Comparison of ENCODE assay signal across 14 mouse cellular contexts in genomic region chr3:34751551-34751950, GRCm38 (mm10).
DNase-seq lines count a peak whose midpoint lies in the region; ATAC-seq and TF ChIP-seq lines count a peak whose summit lies in the region.
"Had no signal": no experiment of that assay in that cellular context is flagged by ENCODE, and none has a peak within 500 bp of the region (broad histone marks: within the 10 kb centered on the region; RNA-seq: fewer than 3 reads in every experiment).

No protein-coding gene starts in this region.

- H3K4me2 ChIP-seq in lung, embryonic 14.5 days, result no peak overlapping the region
- H3K4me2 ChIP-seq: hindbrain, embryonic 15.5 days; liver, embryonic 11.5 days had no signal

- no peak overlapping the region for H3K27ac ChIP-seq in cerebellum, adult 2 months (ENCODE audit: insufficient read depth, low read length)
- no peak overlapping the region for H3K27ac ChIP-seq in lung, embryonic 14.5 days (ENCODE audit: low read depth)
- H3K27ac ChIP-seq: hindbrain, embryonic 15.5 days had no signal

- H3K27me3 ChIP-seq in cerebellum, adult 2 months (ENCODE audit: control insufficient read depth, insufficient read depth, low read length), result no peaks in the 10 kb centered on the region
- H3K27me3 ChIP-seq in lung, embryonic 14.5 days (ENCODE audit: insufficient read depth, low read length), result no peaks in the 10 kb centered on the region
- H3K27me3 ChIP-seq: hindbrain, embryonic 15.5 days had no signal

- H3K36me3 ChIP-seq in lung, embryonic 14.5 days (ENCODE audit: insufficient read depth), result no peaks in the 10 kb centered on the region
- H3K36me3 ChIP-seq: hindbrain, embryonic 15.5 days had no signal

- DNase-seq in cerebellum, postnatal 14 days, result peak; percentile 4 to 5
- DNase-seq in cerebellum, adult 2 months, result no peak
- peak; percentile 15 to 23 for DNase-seq in lung, adult 18-20 months
- no peak for DNase-seq in lung, postnatal 14 days
- DNase-seq in 3T3-L1 (ENCODE audit: low read depth, low spot score), result peak; percentile 45
- peak; percentile 12 for DNase-seq in lung, embryonic 14.5 days
- DNase-seq in embryo, embryonic 10.5 days (ENCODE audit: low spot score), result no peak
- DNase-seq: adrenal gland, postnatal 25 days; B cell, adult 2 months; heart, adult 11 months; kidney, adult 9 months had no signal

- no peak for TF ChIP-seq CTCF in cerebellum, adult 2 months (IDR thresholded peaks at IDR 0.05; ENCODE audit: borderline replicate concordance, insufficient read depth, low read depth, low read length)
- TF ChIP-seq CTCF in lung, embryonic 14.5 days (IDR thresholded peaks at IDR 0.05; ENCODE audit: low read depth), result 0 out of 2 replicates have a peak, but pooled peaks have one; percentile 5

- no peak overlapping the region for H3K4me3 ChIP-seq in cerebellum, adult 2 months (replicated peaks; ENCODE audit: insufficient read depth, low read depth, low read length)
- H3K4me3 ChIP-seq in lung, embryonic 14.5 days (ENCODE audit: low read depth, low read length), result no peak overlapping the region
- H3K4me3 ChIP-seq: hindbrain, embryonic 15.5 days had no signal

- H3K9ac ChIP-seq in lung, embryonic 14.5 days, result no peak overlapping the region
- H3K9ac ChIP-seq: hindbrain, embryonic 15.5 days had no signal

- no peak for TF ChIP-seq POLR2A in cerebellum, adult 2 months (IDR thresholded peaks at IDR 0.05; ENCODE audit: borderline replicate concordance, insufficient read depth, low read length)

- no peaks in the 10 kb centered on the region for H3K9me3 ChIP-seq in lung, embryonic 14.5 days (ENCODE audit: low read depth, low read length)
- H3K9me3 ChIP-seq: hindbrain, embryonic 15.5 days had no signal

- no peak for ATAC-seq in lung, embryonic 14.5 days (ENCODE audit: insufficient read depth)
- no peak for ATAC-seq in megakaryocyte, adult 5-6 weeks (ENCODE audit: poor library complexity, severe bottlenecking)

- 38% methylated on average over 5 of the region's 5 CpGs for WGBS in cerebellum, adult 2 months
- WGBS in lung, embryonic 14.5 days, result 59% methylated on average over 5 of the region's 5 CpGs

- H3K4me1 ChIP-seq in cerebellum, adult 2 months (ENCODE audit: control insufficient read depth, insufficient read depth, low read length), result no peaks in the 10 kb centered on the region
- H3K4me1 ChIP-seq in lung, embryonic 14.5 days (ENCODE audit: insufficient read depth), result peaks cover 6% of the 10 kb centered on the region; the same call in 1 of the 2 replicates
- H3K4me1 ChIP-seq: hindbrain, embryonic 15.5 days had no signal

Comparison
In these comparisons a context has a peak if more than half of its experiments do, and no peak if none do; other contexts are left out.
1. DNase-seq: peak in cerebellum, postnatal 14 days (2 of 2), lung, adult 18-20 months (2 of 2), 3T3-L1 (single experiment) and lung, embryonic 14.5 days (single experiment); none in cerebellum, adult 2 months (0 of 2), lung, postnatal 14 days (single experiment) and embryo, embryonic 10.5 days (single experiment).